Mouse (Mus musculus) thymus, adult 2 months (tissue): ENCODE measurements around the gene Dnal4. TPM values are rescaled to one million over a fixed set of nuclear protein-coding genes. Genes with fewer than 3 reads are reported as not detected.

Source experiments
- DNase-seq: peaks from one replicate; pipeline ENCODE4 v3.0.0; 2021
- H3K27ac ChIP-seq: fragments of 200-500 bp; 2 replicates; pipeline ENCODE4 v1.5.1; 2012; ENCODE audit warnings: low read length, control low read depth; ENCODE audit not compliant: control insufficient read depth, insufficient read depth
- H3K27me3 ChIP-seq: fragments of 200-500 bp; 2 replicates; pipeline ENCODE4 v1.6.1; 2012; ENCODE audit warnings: mild to moderate bottlenecking, low read length, moderate library complexity, mixed read lengths; ENCODE audit not compliant: control insufficient read depth, insufficient read depth
- H3K36me3 ChIP-seq: fragments of 200-500 bp; 2 replicates; pipeline ENCODE4 v1.6.1; 2012; ENCODE audit warnings: mild to moderate bottlenecking, low read length, moderate library complexity; ENCODE audit not compliant: control insufficient read depth, insufficient read depth
- H3K4me1 ChIP-seq: fragments of 200-500 bp; replicated peaks from 2 replicates; pipeline ENCODE4 v1.6.1; 2012; ENCODE audit warnings: low read length; ENCODE audit not compliant: control insufficient read depth, insufficient read depth
- H3K4me3 ChIP-seq: fragments of 200-500 bp; 2 replicates; pipeline ENCODE4 v1.5.1; 2012; ENCODE audit warnings: mild to moderate bottlenecking, low read length, control low read depth, moderate library complexity; ENCODE audit not compliant: control insufficient read depth, insufficient read depth
- CTCF ChIP-seq: fragments of 200-500 bp; IDR thresholded peaks from 2 replicates; pipeline ENCODE4 v1.5.1; 2012; ENCODE audit warnings: mild to moderate bottlenecking, control low read depth, low read length, moderate library complexity, borderline replicate concordance; ENCODE audit not compliant: control insufficient read depth, poor library complexity, insufficient read depth; ENCODE audit errors: extremely low read depth
- POLR2A ChIP-seq: fragments of 200-500 bp; IDR thresholded peaks from 2 replicates; pipeline ENCODE4 v1.6.1; 2012; ENCODE audit warnings: mild to moderate bottlenecking, low read length, control low read depth, moderate library complexity; ENCODE audit not compliant: control insufficient read depth, poor library complexity, insufficient read depth; ENCODE audit errors: extremely low read depth
- WGBS: fragments of 180-500 bp; shearing (Covaris S2); methylation state at CpG from one replicate; pipeline ENCODE4 v1.1.7; 2018; 5-methylcytosine and 5-hydroxymethylcytosine counted together
- polyA plus RNA-seq: library from polyadenylated mRNA; depleted of rRNA; stranded (reverse); fragments of >200 nt; gene quantifications from 2 replicates; pipeline ENCODE4 v1.2.3, GENCODE M21; 2012

Dnal4 gene
- polyA plus RNA-seq, 1 experiment = 51.3 TPM

DNA sequence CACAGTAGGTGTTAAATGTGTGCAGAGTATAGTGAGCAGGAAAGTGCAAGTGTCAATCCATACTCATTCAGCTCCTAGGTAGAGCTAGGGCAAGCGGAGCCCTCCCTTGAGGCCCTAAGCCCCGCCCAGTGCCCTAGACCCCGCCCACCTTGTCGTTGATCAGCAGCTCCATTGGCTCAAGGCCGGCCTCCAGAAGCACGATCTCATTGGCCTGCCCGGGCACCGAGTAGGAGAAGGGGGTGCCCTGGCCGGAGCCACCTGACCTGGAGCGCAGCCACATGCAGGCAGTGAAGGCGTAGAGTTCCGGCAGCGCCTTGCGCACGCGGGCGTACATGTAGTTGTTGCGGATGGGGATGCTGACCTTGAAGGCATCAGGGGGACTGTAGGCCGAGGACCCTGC lies 14.8 kb upstream of the Dnal4 start:
- WGBS = 55% methylated on average over 19 of the region's 19 CpGs
- H3K4me3 ChIP-seq = no peak overlapping the region

GRCm38 (mm10) chr15:79791502-79791901 lies 13.9 kb upstream of the Dnal4 start:
- H3K4me1 ChIP-seq = no peaks in the 10 kb centered on the region
- H3K27me3 ChIP-seq = no peaks in the 10 kb centered on the region; the same call in 1 of the 2 replicates
- H3K27ac ChIP-seq = no peak overlapping the region
- H3K4me3 ChIP-seq = no peak overlapping the region
- peak; percentile 44 for DNase-seq
- WGBS = 5% methylated on average over 12 of the region's 12 CpGs
- H3K36me3 ChIP-seq = no peaks in the 10 kb centered on the region
- TF ChIP-seq CTCF (no peak), POLR2A (no peak)

More for the DNA sequence above, 14.8 kb upstream of the Dnal4 start:
- Histone ChIP-seq H3K4me1 (no peaks in the 10 kb centered on the region), H3K27me3 (no peaks in the 10 kb centered on the region; the same call in 1 of the 2 replicates), H3K36me3 (no peaks in the 10 kb centered on the region), H3K27ac (no peak overlapping the region)
- no peak for DNase-seq
- no peak for TF ChIP-seq POLR2A
- no peak for TF ChIP-seq CTCF

DNA sequence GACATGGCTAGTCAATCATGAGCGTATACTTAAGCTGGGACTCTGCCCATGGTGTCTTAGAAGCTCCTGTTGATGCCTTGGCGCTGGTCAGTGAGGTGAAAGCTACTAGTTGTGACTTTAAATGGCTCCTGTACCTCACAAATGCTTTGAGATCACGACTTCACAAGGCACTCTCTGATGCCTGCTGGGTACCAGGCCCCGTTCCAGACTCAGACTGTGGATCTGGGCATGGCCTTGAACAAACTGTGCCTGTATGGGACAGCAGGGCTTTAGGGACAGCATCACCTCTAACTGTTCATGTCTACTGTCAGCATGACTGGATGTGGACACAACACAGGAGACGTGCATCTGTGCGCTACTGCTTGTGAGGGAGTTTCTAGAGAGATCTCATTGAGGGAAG lies 13.3 kb upstream of the Dnal4 start:
- no peaks in the 10 kb centered on the region for H3K4me1 ChIP-seq
- H3K36me3 ChIP-seq = no peaks in the 10 kb centered on the region
- H3K4me3 ChIP-seq = no peak overlapping the region
- no peak overlapping the region for H3K27ac ChIP-seq
- no peak for TF ChIP-seq CTCF
- TF ChIP-seq POLR2A = no peak
- no peak for DNase-seq
- H3K27me3 ChIP-seq = no peaks in the 10 kb centered on the region; the same call in 1 of the 2 replicates
- 87% methylated on average over 6 of the region's 6 CpGs for WGBS

- TF ChIP-seq POLR2A (no peak), CTCF (no peak)
- WGBS = 72% methylated on average over 8 of the region's 8 CpGs
- no peak overlapping the region for H3K4me3 ChIP-seq
- H3K4me1 ChIP-seq = no peaks in the 10 kb centered on the region
- no peak overlapping the region for H3K27ac ChIP-seq
- H3K36me3 ChIP-seq = no peaks in the 10 kb centered on the region
- no peak for DNase-seq
- no peaks in the 10 kb centered on the region; the same call in 1 of the 2 replicates for H3K27me3 ChIP-seq
Observed at GRCm38 (mm10) chr15:79790111-79790510, 12.5 kb upstream of the Dnal4 start.

- DNase-seq = no peak
- Histone ChIP-seq H3K36me3 (no peaks in the 10 kb centered on the region), H3K27me3 (no peaks in the 10 kb centered on the region; the same call in 1 of the 2 replicates), H3K4me3 (no peak overlapping the region), H3K27ac (no peak overlapping the region), H3K4me1 (no peaks in the 10 kb centered on the region)
- 78% methylated on average over 8 of the region's 8 CpGs for WGBS
- TF ChIP-seq POLR2A = no peak
Observed at GRCm38 (mm10) chr15:79787815-79788214, 10.2 kb upstream of the Dnal4 start.

DNA sequence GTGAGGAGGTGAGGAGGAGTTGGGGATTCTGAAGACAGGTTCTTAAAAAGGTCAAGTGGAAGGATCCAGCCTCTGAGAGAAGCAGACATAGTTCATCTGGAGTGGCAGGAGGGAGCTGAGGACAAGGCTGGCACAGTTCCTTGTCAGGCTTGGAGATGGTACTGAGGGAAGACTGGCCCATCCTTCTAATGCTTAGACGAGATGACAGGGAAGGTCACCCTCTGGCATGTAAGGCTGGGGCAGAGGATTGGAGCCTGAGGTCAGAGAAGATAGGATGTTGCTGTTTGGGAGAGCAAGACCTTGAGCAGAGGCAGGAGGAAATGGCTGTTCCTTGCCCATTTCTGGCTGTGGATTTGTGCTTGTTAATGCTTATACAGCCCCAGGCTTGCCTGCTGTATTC lies 7.4 kb upstream of the Dnal4 start:
- no peak for TF ChIP-seq CTCF
- TF ChIP-seq POLR2A = no peak
- WGBS = 79% methylated on average over 1 of the region's 1 CpGs
- Histone ChIP-seq H3K27ac (no peak overlapping the region), H3K36me3 (no peaks in the 10 kb centered on the region), H3K4me3 (no peak overlapping the region), H3K27me3 (no peaks in the 10 kb centered on the region; the same call in 1 of the 2 replicates), H3K4me1 (no peaks in the 10 kb centered on the region)
- no peak for DNase-seq

DNA sequence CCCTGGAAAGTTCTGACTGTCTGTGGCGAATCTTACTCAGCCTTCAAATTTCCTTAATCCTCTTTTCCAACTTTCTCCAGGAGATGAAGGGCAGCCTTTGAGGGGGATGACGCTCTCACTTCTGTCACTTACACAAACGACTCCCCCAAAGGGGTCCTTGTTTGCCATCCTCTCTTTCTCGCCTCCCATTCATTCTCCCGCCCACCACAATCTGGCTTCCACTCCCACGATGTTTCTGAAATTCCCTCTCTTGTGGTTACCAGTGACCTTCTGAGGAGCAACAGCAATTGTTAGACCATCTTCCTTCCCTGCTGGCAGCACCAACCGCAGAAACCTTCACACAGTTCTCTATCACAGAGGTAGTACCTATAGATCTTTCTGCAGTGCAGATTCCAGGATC lies 2.0 kb downstream of the Dnal4 start:
- no peaks in the 10 kb centered on the region for H3K27me3 ChIP-seq
- no peaks in the 10 kb centered on the region for H3K36me3 ChIP-seq
- WGBS = 65% methylated on average over 7 of the region's 7 CpGs
- peaks cover 9% of the 10 kb centered on the region for H3K4me1 ChIP-seq
- no peak overlapping the region for H3K4me3 ChIP-seq
- no peak for DNase-seq
- no peak overlapping the region for H3K27ac ChIP-seq
- TF ChIP-seq POLR2A = no peak
- TF ChIP-seq CTCF = no peak
